Mouse (Mus musculus) ovary, postnatal 36 days (tissue): ENCODE results near the gene Acly.

ENCODE experiments used
- DNase-seq: peaks from one replicate; pipeline ENCODE4 v3.0.0; 2022; ENCODE audit warnings: low spot score, mixed read lengths

Acly gene

DNA sequence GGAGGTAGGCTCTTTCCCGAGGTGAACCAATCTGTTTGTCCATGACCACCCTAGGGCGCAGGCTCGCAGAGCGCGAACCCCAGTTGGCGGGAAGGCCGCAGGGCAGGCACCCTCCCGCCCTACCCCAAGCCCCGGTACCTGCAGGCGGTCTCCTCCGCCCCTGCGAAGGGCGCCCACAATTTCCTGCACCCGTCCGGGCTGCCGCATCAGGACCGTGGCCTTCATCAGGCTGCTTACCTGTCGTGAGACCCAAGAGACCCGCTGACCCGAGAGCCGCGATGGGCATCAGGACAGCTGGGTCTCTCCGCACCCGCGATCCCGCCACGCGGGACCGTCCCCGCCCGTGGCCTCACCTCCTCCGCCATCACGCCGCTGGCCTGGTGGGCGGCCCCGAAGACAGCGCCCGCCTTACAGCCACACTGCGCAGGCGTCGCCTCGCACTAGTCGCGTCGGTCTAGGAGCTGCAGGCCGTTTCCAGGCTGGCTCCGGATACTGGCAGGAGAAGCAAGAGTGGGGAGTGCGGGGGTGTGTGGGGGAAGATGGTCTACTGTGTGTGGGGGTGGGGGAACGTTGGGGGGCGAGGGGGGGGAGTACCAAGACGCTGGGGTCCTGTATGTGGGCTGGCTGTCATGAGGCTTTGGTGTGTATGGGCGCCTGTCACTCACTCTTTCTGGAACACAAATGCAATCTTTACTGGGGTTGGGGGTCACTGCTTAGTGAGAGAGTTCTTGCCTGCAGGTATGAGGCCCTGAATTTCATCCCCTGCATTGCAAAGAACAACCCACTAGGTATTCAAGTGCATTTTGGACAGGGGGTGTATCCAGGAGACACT, 86.9 kb downstream of the Acly start:
- DNase-seq = peak; percentile 87

DNA sequence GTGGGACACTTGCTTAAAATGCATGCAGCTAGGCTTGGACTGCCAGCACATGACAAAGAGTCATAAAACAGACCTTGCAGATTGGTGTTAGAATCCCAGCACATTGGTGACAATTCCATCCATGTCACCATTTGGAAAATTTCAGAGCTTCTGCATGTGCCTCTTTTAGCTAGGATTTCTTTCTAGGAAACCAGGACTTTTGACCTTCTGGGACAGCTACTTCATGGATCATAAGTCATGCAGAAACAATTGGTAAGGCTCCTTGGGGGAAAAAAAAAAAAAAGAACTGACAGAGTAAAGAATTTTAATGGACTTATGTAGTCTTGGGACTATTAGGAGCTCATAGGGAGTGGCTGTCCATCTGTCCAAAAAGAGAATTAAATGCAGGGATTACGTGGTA, 89.9 kb downstream of the Acly start:
- no peak for DNase-seq

DNA sequence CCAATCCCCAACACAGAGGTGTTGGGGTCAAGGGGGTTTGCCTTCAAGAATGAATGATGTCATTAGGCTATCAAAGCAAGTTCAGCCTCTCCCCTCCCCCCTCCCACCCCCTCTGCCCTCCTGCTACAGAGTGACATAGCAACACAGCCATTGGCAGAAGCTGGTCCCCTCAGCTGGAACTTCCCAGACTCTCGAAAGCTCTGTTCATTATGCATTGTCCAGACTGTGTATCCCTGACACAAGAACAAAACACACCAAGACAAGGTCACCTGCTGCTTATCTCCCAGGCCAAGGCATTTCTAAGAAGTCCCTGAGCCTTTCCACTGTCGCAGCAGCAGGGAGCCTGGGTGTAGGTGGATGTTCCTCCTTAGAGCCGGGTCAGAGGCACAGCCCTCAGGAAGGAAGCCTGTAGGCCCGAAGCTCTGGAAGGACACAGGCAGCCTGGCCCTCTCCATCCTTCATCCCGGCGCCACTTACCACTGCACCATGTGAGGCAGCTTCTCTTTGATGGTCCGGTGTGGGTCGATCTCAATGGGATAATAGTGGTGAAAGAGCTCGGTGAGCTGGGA, 92.0 kb downstream of the Acly start:
- no peak for DNase-seq

- no peak for DNase-seq
These were observed 95.8 kb downstream of the Acly start for GRCm38 (mm10) chr11:100432002-100432401.

DNA sequence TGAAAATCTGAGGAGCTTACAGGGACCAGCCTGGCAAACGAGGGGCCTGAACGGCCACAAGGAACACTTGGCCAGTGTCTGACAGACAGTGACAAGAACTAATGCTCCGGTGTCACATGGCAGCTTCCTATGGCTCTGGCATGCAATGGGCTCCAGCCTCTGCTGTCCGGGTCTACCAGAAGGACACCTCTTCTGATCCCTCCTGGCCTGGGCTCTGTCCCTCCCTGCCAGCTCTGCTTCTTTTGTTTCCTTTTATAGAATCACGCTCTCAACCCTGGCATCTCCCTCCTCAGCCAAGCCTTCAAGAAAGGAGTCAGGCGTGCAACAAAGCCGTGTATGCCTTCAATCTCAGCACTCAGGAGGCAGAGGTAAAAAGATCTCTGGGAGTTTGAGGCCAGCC, 97.7 kb downstream of the Acly start:
- DNase-seq = no peak

- DNase-seq = peak; percentile 80
These were observed 99.1 kb downstream of the Acly start for GRCm38 (mm10) chr11:100428612-100429199.

DNA sequence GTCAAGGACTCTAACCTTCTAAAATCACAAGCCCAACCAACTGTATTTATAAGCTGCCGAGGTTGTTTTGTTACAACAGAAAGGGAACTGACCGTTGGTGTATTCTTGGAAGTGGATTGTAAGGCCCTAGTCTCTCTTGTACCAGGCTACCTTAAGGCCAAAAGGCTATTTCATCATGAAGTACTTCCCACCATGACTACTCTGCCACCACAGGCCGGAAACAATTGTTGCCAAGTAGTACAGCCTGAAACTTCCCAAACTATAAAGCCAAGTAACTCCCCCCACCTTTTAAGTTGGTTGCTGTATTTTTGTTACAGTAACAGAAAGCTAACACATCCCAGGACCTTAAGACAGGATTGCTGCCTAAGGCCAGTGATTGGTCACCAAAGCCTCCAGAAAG, 101.0 kb downstream of the Acly start:
- DNase-seq = no peak
